Mouse (Mus musculus) heart, embryonic 11.5 days (tissue): ENCODE results near the gene Dstn. TPM values are rescaled to one million over a fixed set of nuclear protein-coding genes. Genes with fewer than 3 reads are reported as not detected.

Experiments
- ATAC-seq: fragments of 200-750 bp; cut with Nextera tagmentation; replicated peaks from 2 replicates; pipeline ENCODE4 v1.8.0; 2017; ENCODE audit warnings: moderate library complexity; ENCODE audit not compliant: insufficient number of reproducible peaks, low FRiP score, low TSS enrichment
- H3K27ac ChIP-seq: fragments of 300-500 bp; sonication (generic); 2 replicates; pipeline ENCODE4 v1.5.1; 2014; ENCODE audit warnings: mild to moderate bottlenecking, low read depth, low read length
- H3K27me3 ChIP-seq: fragments of 300-500 bp; sonication (generic); 2 replicates; pipeline ENCODE4 v1.6.1; 2014; ENCODE audit warnings: mild to moderate bottlenecking, low read length, mixed read lengths; ENCODE audit not compliant: control insufficient read depth, insufficient read depth
- H3K36me3 ChIP-seq: fragments of 300-500 bp; sonication (generic); 2 replicates; pipeline ENCODE4 v1.6.1; 2014; ENCODE audit warnings: mild to moderate bottlenecking, low read length, moderate library complexity, mixed read lengths; ENCODE audit not compliant: control insufficient read depth, insufficient read depth
- H3K4me1 ChIP-seq: fragments of 300-500 bp; sonication (generic); 2 replicates; pipeline ENCODE4 v1.6.1; 2014; ENCODE audit warnings: low read length; ENCODE audit not compliant: control insufficient read depth, insufficient read depth
- H3K4me2 ChIP-seq: fragments of 300-500 bp; sonication (generic); 2 replicates; pipeline ENCODE4 v1.6.1; 2014; ENCODE audit warnings: mild to moderate bottlenecking, moderate library complexity
- H3K4me3 ChIP-seq: fragments of 300-500 bp; sonication (generic); 2 replicates; pipeline ENCODE4 v1.5.1; 2014; ENCODE audit warnings: low read depth, low read length
- H3K9ac ChIP-seq: fragments of 300-500 bp; sonication (generic); 2 replicates; pipeline ENCODE4 v1.6.1; 2014; ENCODE audit warnings: mild to moderate bottlenecking, low read depth, low read length, moderate library complexity
- H3K9me3 ChIP-seq: fragments of 300-500 bp; sonication (generic); replicated peaks from 2 replicates; pipeline ENCODE4 v1.6.1; 2016; ENCODE audit warnings: low read length; ENCODE audit not compliant: control insufficient read depth
- WGBS: fragments of 180-500 bp; shearing (Covaris S2); extraction: QIAGEN DNeasy Blood & Tissue Kit; methylation state at CpG from one replicate; pipeline ENCODE4 v1.1.7; 2014; ENCODE audit not compliant: insufficient replicate concordance; 5-methylcytosine and 5-hydroxymethylcytosine counted together
- polyA plus RNA-seq: library from polyadenylated mRNA; unstranded; fragments of >200 nt; fragmentation: Nextera tagmentation; extraction: Ambion mirVana; gene quantifications from 2 replicates; pipeline ENCODE4 v1.2.1, GENCODE M21; 2014

The Dstn gene
- polyA plus RNA-seq, 1 experiment from 2014 or later = 1,059 TPM

- H3K9ac ChIP-seq = no peak overlapping the region
- no peaks in the 10 kb centered on the region for H3K36me3 ChIP-seq
- no peak for ATAC-seq
- no peaks in the 10 kb centered on the region for H3K27me3 ChIP-seq
- 77% methylated on average over 15 of the region's 15 CpGs for WGBS
- H3K9me3 ChIP-seq = no peaks in the 10 kb centered on the region; the same call in 1 of the 2 replicates
- no peak overlapping the region for H3K4me3 ChIP-seq
- H3K4me2 ChIP-seq = no peak overlapping the region
- no peaks in the 10 kb centered on the region for H3K4me1 ChIP-seq
- H3K27ac ChIP-seq = no peak overlapping the region
These were observed 25.8 kb upstream of the Dstn start for GRCm38 (mm10) chr2:143889131-143889859.

- Histone ChIP-seq H3K9ac (no peak overlapping the region), H3K9me3 (no peaks in the 10 kb centered on the region; the same call in 1 of the 2 replicates), H3K36me3 (no peaks in the 10 kb centered on the region), H3K27me3 (no peaks in the 10 kb centered on the region), H3K4me1 (no peaks in the 10 kb centered on the region), H3K4me2 (no peak overlapping the region), H3K27ac (no peak overlapping the region), H3K4me3 (no peak overlapping the region)
- WGBS = 57% methylated on average over 12 of the region's 12 CpGs
- no peak for ATAC-seq
These were observed 25.2 kb upstream of the Dstn start for GRCm38 (mm10) chr2:143889860-143890433.

- no peak for ATAC-seq
- Histone ChIP-seq H3K36me3 (no peaks in the 10 kb centered on the region), H3K4me2 (no peak overlapping the region), H3K4me1 (no peaks in the 10 kb centered on the region), H3K27me3 (no peaks in the 10 kb centered on the region), H3K27ac (no peak overlapping the region), H3K9me3 (no peaks in the 10 kb centered on the region; the same call in 1 of the 2 replicates), H3K4me3 (no peak overlapping the region), H3K9ac (no peak overlapping the region)
- 74% methylated on average over 10 of the region's 10 CpGs for WGBS
These were observed 23.6 kb upstream of the Dstn start for GRCm38 (mm10) chr2:143891302-143892048.

- Histone ChIP-seq H3K36me3 (no peaks in the 10 kb centered on the region), H3K4me2 (no peak overlapping the region), H3K9ac (no peak overlapping the region), H3K4me3 (no peak overlapping the region), H3K9me3 (no peaks in the 10 kb centered on the region), H3K27ac (no peak overlapping the region), H3K27me3 (no peaks in the 10 kb centered on the region), H3K4me1 (no peaks in the 10 kb centered on the region)
- ATAC-seq = no peak
- WGBS = 76% methylated on average over 9 of the region's 9 CpGs
These were observed 15.5 kb upstream of the Dstn start for GRCm38 (mm10) chr2:143899470-143900220.

GRCm38 (mm10) chr2:143900821-143901351, 14.2 kb upstream of the Dstn start:
- WGBS = 65% methylated on average over 5 of the region's 5 CpGs
- H3K36me3 ChIP-seq = no peaks in the 10 kb centered on the region

GRCm38 (mm10) chr2:143903376-143904045, 11.6 kb upstream of the Dstn start:
- H3K27ac ChIP-seq = no peak overlapping the region
- H3K9ac ChIP-seq = no peak overlapping the region
- H3K4me1 ChIP-seq = no peaks in the 10 kb centered on the region
- 69% methylated on average over 9 of the region's 9 CpGs for WGBS
- H3K27me3 ChIP-seq = no peaks in the 10 kb centered on the region
- no peaks in the 10 kb centered on the region for H3K9me3 ChIP-seq
- ATAC-seq = no peak
- no peak overlapping the region for H3K4me3 ChIP-seq
- H3K36me3 ChIP-seq = no peaks in the 10 kb centered on the region
- no peak overlapping the region for H3K4me2 ChIP-seq

More at GRCm38 (mm10) chr2:143900821-143901351, 14.2 kb upstream of the Dstn start:
- H3K4me2 ChIP-seq = no peak overlapping the region
- no peak overlapping the region for H3K4me3 ChIP-seq
- ATAC-seq = no peak
- no peak overlapping the region for H3K9ac ChIP-seq
- no peaks in the 10 kb centered on the region for H3K4me1 ChIP-seq
- H3K9me3 ChIP-seq = no peaks in the 10 kb centered on the region
- H3K27ac ChIP-seq = no peak overlapping the region
- H3K27me3 ChIP-seq = no peaks in the 10 kb centered on the region

- Histone ChIP-seq H3K9ac (no peak overlapping the region), H3K27ac (no peak overlapping the region), H3K4me2 (no peak overlapping the region), H3K9me3 (no peaks in the 10 kb centered on the region), H3K36me3 (no peaks in the 10 kb centered on the region), H3K4me3 (no peak overlapping the region), H3K27me3 (no peaks in the 10 kb centered on the region), H3K4me1 (no peaks in the 10 kb centered on the region)
- ATAC-seq = no peak
- WGBS = 69% methylated on average over 5 of the region's 5 CpGs
These were observed 10.2 kb upstream of the Dstn start for GRCm38 (mm10) chr2:143904896-143905295.

GRCm38 (mm10) chr2:143909230-143909629, 5.9 kb upstream of the Dstn start:
- H3K9me3 ChIP-seq = no peaks in the 10 kb centered on the region
- H3K4me1 ChIP-seq = no peaks in the 10 kb centered on the region
- no peaks in the 10 kb centered on the region for H3K36me3 ChIP-seq
- ATAC-seq = no peak
- H3K4me2 ChIP-seq = no peak overlapping the region
- H3K27ac ChIP-seq = no peak overlapping the region
- H3K4me3 ChIP-seq = no peak overlapping the region
- no peak overlapping the region for H3K9ac ChIP-seq
- 84% methylated on average over 2 of the region's 2 CpGs for WGBS
- H3K27me3 ChIP-seq = no peaks in the 10 kb centered on the region
